Mouse (Mus musculus) MEL-GATA-1-ER (cell line): ENCODE results near the gene S100a11.

Experiments used
- DNase-seq: peaks from one replicate; pipeline ENCODE4 v3.0.0-alpha.2; 2012; ENCODE audit warnings: low read depth; ENCODE audit errors: extremely low read depth

The S100a11 gene

DNA sequence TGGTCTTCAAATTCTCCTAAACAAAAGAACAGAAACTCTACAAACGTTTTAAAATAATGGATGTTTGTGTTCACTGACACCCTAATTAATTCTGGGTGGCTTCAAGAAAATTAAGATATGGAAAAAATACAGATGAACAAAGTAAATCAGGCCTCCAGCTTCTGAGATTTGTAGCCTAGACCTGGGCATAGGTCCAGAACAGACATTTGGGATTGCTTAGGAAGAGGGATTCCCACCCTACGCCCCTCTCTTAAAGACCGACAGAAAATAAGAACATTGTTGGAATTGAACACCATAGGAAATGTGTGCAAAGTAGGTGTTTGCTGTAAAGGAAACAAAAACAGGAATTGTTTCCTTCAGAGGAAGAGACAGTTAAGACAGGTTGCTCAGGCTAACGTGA lies 37.2 kb downstream of the S100a11 start:
- no peak for DNase-seq

DNA sequence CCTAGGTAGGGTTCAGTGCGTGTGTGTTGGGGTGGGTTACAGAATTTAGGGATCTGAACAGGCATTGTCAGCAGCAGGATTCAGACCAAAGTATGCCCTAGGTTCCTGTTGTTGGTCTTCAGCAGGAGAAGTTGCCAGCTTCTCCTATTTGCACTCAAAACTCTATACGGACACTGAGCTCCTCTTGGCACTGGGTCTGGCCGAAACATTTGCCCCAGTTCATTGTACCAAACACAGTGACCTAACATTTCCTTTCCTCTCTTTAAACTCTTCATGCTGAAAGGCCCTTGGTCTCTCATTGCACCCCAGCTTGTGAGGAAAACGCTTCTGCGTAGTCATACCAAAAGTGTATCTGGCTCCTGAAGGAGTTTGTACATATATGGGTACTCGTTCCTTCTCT lies 39.7 kb downstream of the S100a11 start:
- DNase-seq = no peak

DNA sequence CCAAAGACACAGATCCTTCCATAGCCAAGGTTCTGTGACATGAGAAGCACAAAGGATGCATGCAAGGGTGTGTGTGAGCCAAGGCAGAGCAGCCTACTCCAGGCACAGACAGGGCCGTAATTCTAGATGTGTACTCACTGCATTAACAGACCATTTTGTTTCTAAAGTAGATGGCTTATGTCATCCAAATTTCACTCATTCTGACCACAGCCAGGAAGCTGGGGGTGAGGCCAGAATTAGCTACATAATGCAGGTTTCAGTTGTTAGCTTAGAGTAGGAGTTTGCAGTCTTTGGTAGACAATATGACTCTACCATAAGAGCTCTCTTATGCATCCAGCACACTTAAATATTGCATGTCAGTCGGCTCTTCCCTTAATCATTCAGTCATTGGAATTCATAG lies 42.1 kb downstream of the S100a11 start:
- DNase-seq = no peak

DNA sequence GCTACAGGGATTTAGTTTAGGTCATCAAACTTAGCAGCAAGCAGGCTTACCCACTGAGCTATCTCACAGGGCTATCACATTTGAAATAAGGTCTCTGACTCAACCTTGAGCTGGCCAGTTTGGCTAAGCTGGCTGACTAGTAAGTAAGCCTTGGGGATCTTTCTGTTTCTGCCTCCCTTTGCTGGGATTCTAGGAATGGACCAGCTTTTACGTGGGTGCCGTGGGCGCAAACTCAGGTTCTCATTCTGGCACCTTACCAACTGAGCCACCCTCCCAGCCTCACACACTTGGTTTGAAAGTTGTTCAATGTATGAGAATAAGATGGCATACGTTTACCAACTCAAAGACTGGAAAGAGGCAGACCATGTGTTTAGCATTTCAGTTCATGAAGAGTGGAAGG lies 42.9 kb downstream of the S100a11 start:
- DNase-seq = no peak

DNA sequence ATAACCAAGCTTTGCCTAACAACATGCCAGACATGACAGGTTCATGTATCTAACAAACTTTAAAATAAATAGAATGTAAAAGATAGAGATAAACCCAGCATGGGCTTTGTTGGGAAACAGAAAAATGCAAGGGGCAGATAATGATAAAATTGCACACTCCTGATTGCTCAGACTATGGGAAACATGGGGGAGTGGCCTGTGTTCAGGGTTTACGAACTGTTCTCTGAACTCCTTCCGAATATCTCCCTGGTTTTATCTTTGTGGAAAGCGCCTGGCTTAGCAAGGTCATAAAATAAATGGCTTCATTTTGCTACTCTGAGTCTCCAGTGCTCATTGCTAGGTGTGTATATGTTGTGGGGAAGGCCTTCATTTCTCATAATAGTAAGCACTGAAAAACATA lies 46.6 kb downstream of the S100a11 start:
- no peak for DNase-seq

DNA sequence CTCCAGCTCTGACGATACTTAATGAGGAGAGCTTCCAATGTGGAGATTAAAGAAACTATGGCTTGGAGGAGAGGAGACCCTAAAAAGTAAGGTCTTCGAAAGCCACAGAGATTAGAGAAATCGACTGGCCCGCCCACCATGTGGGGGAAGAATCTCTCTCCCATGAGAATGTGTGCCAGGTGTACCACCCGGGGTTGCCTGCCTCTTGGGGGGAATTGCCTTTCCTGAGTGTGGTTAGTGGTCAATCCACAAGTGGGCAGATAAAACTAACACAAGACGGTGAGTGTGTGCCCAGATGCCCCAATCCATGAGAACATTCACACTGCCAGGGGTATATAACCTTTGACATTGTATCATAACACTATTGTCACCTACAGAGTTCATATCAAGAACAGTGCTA lies 47.4 kb downstream of the S100a11 start:
- no peak for DNase-seq

DNA sequence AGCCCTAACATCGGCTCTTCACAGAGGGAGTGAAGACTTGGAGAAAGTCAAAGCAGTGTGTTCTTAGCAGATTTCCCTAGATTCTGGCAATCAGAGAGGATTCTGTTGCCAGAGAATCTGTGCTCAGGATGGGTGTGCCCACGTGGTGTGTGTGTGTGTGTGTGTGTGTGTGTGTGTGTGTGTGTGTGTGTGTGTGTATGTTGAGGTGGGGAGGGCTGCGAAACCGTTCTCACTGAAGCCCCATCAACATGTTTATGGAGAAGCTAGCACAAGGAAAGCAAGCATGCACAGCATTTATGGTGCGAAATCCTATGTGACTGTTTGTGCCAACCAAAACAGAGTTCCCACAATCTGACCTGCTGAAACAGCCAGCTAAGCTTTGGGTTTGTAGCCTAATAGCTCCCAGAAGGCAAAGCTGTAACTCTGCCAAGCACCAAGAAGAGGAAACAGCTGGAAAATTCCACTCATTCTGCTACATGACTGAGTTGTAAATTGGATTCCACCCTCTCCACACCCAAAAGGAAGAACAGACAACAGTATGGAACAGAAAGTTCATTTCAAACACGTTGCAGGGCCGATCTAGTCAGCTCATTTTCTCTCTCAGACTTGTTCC lies 48.2 kb downstream of the S100a11 start:
- no peak for DNase-seq

DNA sequence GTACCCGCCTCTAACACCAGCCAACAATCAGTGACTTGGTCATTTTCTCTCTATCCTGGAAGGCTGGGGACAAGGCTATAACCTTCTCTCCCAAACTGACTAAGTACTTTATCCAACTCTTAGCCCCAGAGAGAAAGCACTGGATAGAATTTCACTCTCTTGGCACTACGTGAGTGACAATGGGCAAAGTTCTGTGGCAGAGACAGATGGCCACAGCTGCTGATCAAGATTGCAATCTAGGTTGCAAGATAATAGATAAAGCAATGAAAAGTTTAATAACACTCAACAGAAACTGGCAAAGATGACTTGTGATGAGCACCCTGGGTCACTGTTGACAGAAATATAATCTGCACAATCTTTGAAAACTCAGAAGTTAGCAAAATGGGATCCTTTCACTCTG lies 48.8 kb downstream of the S100a11 start:
- no peak for DNase-seq

DNA sequence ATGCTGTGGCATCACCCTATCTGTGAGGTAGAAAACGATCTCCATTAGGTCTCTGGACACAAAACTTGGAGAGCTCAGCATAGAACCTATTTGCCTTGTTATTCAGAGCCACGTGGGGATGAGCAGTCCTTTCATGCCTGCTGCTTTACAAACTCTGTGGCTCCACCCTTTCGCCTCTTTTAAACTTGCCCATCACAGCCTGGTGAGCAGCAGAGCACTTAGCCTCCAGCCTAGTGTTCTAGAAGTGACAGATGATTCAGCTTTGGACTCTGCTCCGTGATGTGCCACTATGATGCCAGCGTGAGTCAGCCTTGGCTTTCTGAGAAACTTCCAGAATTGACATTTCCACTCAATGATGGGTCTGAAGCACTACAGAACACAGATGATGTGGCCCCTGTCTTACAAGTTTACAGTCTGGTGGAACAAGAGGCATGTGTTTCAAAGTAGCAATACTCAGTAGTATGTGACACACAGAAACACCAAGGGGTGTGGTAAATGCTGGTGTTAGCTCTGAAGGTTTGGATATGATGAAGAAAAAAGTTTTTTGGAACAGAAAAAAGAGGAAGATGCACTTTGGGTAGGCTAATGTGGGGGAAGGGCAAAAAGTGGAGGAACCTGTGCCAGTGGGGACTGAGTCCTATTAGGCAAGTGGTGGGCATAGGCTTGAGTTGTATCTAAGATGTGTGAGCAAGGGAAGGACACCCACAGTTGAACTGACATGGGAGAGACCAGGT lies 51.9 kb downstream of the S100a11 start:
- no peak for DNase-seq
